Mouse (Mus musculus): ENCODE data around the gene Topbp1. TPM values are rescaled to one million over a fixed set of nuclear protein-coding genes. Genes with fewer than 3 reads are reported as not detected.

The Topbp1 gene
- polyA plus RNA-seq, 1 experiment from 2014 or later, result 74.1 TPM

DNA sequence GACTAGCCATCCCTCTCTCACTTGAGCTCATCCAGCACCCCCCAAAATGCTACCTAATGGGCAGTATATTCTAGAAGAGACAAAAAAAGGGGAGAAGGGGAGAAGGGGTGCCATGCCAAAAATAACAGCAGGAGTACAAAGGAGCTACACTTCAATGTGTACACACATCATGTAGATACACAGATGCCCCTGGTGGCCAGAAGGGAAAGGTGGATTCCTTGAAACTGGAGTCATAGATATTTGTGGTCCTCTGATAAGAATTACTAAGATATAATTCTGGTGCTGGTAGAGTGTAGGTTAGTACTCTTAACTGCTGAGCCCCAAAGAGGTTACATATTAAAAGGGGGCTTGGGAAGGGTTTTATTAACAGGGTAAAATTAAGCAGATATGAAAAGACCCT is 52.9 kb downstream of the Topbp1 start:
- no peaks in the 10 kb centered on the region for H3K9me3 ChIP-seq (replicated peaks)
- no peak overlapping the region for H3K4me3 ChIP-seq
- peak overlapping the region; percentile 1; the same call in 1 of the 2 replicates for H3K4me2 ChIP-seq
- peak; percentile 87 for ATAC-seq
- peaks cover 77% of the 10 kb centered on the region for H3K36me3 ChIP-seq
- peaks cover 40% of the 10 kb centered on the region for H3K4me1 ChIP-seq
- no peak overlapping the region for H3K9ac ChIP-seq
- no peaks in the 10 kb centered on the region for H3K27me3 ChIP-seq (replicated peaks)
- H3K27ac ChIP-seq, result peak overlapping the region; percentile 55; the same call in 1 of the 2 replicates

DNA sequence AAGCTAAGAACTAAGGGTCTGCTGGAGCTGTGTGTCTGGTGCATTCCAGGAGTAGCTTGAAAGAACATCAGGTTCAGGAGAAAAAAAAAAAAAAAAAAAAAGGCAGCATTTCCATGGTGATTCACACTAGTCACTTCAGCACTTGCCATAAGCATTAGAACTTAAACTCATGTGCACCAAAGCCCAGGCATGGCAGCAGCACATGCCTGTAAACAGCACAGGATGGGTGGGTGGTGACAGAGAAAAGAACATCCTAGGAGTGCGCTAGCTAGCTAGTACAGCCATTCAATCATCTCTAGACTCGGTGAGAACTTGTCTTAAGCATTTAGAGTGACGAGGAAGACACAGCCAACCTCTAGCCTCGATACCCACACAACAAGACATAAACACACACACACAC is 53.5 kb downstream of the Topbp1 start:
- H3K36me3 ChIP-seq, result peaks cover 80% of the 10 kb centered on the region
- ATAC-seq, result no peak
- H3K9ac ChIP-seq, result 0 out of 2 replicates have a peak overlapping the region, but pooled peaks have one; percentile 14
- H3K27ac ChIP-seq, result peak overlapping the region; percentile 55; the same call in 1 of the 2 replicates
- H3K4me3 ChIP-seq, result no peak overlapping the region
- peak overlapping the region; percentile 1; the same call in 1 of the 2 replicates for H3K4me2 ChIP-seq
- no peaks in the 10 kb centered on the region for H3K27me3 ChIP-seq (replicated peaks)
- WGBS (ENCODE audit: insufficient replicate concordance), result 81% methylated on average over 4 of the region's 4 CpGs
- H3K4me1 ChIP-seq, result peaks cover 47% of the 10 kb centered on the region
- H3K9me3 ChIP-seq (replicated peaks), result no peaks in the 10 kb centered on the region

DNA sequence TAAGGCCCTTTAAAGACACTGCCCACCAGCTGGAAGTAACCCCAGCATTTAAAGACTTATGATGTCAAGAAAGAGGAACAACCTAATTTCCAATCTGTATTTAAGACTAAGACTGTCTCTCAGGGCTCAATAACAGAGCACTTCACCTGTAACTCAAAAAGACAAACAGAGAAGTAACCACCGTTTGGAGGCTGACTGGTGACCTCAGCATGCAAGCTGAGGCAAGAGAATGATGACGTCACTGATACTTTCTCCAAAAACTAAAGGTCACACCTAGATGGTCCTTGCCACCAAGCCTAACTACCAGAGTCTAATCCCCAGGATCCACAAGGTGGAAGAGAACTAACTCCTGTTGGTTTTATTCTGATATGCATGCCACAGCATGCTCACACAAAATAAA is 55.6 kb downstream of the Topbp1 start:
- no peak overlapping the region for H3K27ac ChIP-seq
- H3K9me3 ChIP-seq (replicated peaks), result no peaks in the 10 kb centered on the region
- H3K9ac ChIP-seq, result no peak overlapping the region
- no peak for ATAC-seq
- no peaks in the 10 kb centered on the region for H3K27me3 ChIP-seq (replicated peaks)
- peaks cover 69% of the 10 kb centered on the region for H3K36me3 ChIP-seq
- 40% methylated on average over 2 of the region's 2 CpGs for WGBS (ENCODE audit: insufficient replicate concordance)
- no peak overlapping the region for H3K4me2 ChIP-seq
- no peak overlapping the region for H3K4me3 ChIP-seq
- peaks cover 48% of the 10 kb centered on the region for H3K4me1 ChIP-seq

DNA sequence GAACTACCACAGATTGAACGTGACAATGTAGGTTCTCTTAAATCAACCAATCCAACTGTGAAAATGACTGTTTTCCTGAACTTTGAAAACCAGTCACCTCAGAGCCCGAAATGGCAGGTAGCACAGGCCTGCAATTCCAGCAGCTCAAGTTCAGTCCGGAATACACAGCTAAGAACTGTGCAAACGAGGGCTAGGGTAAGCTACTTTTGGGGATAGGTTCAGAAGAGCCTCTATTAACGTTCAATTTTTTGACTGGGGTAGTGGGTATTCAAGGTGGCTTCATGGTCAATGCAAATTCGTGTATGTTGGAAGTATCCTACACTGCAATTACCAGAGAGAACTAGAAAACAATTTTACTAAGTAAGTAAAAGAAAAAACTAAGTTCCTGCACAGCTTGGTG is 58.1 kb downstream of the Topbp1 start:
- 50% methylated on average over 6 of the region's 6 CpGs for WGBS (ENCODE audit: insufficient replicate concordance)
- Histone ChIP-seq H3K9ac (peak overlapping the region; percentile 98), H3K9me3 (replicated peaks) (no peaks in the 10 kb centered on the region), H3K27ac (no peak overlapping the region), H3K4me2 (peak overlapping the region; percentile 95), H3K4me3 (peak overlapping the region; percentile 90), H3K4me1 (peaks cover 64% of the 10 kb centered on the region), H3K27me3 (replicated peaks) (no peaks in the 10 kb centered on the region), H3K36me3 (peaks cover 50% of the 10 kb centered on the region)
- no peak for ATAC-seq

DNA sequence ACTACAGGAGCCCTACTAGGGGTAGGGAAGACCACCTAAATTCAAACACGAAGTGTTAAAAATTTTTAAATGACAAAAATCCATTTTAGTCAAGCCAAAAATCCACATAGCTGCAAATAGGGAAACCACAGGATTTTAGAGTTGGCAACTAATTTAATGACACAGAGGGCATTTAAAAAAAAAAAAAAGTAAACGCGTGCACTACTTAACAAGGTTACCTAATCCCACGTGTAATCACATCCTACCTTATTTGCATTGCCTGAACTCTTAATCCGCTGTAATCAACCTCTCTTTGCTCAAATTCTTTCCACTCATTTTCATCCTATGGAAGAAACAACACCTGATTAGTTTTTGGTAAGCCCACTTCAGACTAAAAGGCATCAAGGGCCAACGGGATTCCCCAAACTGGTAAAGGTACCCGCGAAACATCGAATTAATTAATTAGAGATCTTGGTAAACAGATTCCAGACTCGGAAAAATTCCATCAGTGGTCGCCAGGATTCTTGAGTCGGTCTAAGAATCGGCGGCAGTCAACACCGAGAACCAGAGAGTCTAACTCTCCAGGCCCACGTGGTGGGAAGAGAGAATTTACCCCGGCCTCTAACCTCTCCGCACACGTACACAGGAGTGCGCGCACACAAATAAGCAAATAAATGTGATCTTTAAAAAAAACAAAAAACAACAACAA is 58.9 kb downstream of the Topbp1 start:
- Histone ChIP-seq H3K9ac (peak overlapping the region; percentile 98), H3K9me3 (replicated peaks) (no peaks in the 10 kb centered on the region), H3K4me1 (peaks cover 57% of the 10 kb centered on the region), H3K4me2 (peak overlapping the region; percentile 95), H3K4me3 (peak overlapping the region; percentile 90), H3K27ac (peak overlapping the region; percentile 97; the same call in 1 of the 2 replicates), H3K36me3 (peaks cover 43% of the 10 kb centered on the region), H3K27me3 (replicated peaks) (no peaks in the 10 kb centered on the region)
- ATAC-seq, result no peak
- WGBS (ENCODE audit: insufficient replicate concordance), result under 1% methylated on average over 21 of the region's 21 CpGs

DNA sequence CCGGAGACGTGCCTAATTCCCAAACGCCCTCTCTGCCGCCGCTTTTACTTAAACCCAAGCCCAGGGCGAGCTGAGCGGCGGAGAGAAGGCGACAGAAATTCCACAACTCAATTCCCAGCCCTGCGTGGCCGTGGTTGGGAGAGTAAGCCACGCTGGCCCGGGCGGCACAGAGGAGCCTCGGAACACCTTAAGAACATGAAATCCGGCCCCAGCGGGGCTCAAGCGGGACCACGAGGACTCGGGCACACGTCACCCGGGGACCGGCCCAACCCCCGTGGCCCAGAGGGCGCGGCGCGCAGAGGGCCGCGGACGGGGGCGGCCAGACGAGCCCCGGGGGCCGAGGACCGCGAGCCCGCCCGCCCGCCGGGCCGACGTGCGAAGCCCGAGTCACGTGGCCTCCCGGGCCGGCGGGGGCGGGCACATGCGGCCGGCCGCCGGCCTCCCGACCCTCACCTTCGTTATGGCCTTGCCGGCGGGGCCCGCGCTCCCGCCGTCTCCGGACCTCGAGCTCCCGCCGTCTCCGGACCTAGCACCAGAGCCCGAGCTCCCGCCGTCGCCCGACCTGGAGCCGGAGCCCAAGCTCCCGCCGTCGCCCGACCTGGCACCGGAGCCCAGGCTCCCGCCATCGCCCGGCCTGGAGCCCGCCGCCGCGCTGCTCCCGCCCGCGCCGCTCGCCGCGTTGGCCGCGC is 59.7 kb downstream of the Topbp1 start:
- peak overlapping the region; percentile 97 for H3K27ac ChIP-seq
- WGBS (ENCODE audit: insufficient replicate concordance), result under 1% methylated on average over 93 of the region's 94 CpGs
- no peaks in the 10 kb centered on the region for H3K9me3 ChIP-seq (replicated peaks)
- H3K9ac ChIP-seq, result peak overlapping the region; percentile 98
- H3K36me3 ChIP-seq, result peaks cover 39% of the 10 kb centered on the region
- H3K27me3 ChIP-seq (replicated peaks), result no peaks in the 10 kb centered on the region
- H3K4me1 ChIP-seq, result peaks cover 50% of the 10 kb centered on the region
- peak overlapping the region; percentile 90 for H3K4me3 ChIP-seq
- H3K4me2 ChIP-seq, result peak overlapping the region; percentile 95
- peak; percentile 44 for ATAC-seq

DNA sequence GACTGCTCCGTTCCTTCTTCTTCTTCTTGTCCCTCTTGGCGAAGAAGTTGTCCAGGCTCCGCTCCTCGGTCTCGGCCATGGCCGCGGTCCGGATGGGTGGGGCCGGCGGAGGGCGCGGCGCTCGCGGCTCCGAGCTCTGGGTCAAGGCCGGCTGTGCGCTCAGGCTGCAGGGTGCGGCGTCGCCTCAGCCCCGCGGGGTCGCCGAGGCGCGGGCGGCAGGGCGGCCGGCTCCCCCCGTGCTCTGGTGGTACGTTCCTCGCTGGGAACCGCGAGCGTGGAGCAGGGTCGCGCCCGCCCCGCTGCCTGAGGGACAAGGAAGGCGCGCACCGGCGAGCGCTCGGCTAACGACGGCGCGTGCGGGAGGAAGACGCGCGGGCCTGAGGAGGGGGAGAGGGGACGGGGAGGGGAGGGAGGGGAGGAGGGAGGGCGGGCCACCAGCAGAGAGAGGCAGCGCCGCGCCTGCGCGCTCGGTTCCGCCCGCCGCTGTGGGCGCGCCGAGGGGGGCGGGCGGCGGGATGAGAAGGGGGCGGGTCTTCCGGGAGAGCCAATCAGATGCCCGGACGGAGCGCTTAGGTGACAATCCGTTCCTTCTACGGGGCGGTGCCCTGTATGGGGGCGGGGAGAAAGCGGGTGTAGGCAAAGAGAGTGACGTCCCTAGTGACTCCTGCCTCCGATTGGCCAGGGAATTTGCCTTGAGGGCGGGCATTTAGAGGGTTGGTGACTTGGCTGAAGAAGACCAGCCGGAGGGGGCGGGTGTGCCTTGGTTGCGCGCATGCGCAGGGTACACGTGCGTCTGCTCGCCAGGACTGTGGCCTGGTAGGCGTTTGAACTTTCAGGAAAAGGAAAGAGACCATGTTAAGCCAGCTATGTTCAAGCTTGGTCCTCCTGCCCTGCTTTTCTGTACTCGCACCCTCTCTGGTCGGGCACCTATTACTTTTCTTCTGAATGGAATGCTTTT is 60.6 kb downstream of the Topbp1 start, which contains the start of gene Cdv3:
Cdv3 (minus strand) TSS at position 551 of the 958 bp plus-strand sequence.
- Histone ChIP-seq H3K27ac (peak within 1 kb of the TSS; percentile 97), H3K9me3 (replicated peaks) (no peaks in the 10 kb centered on the region), H3K36me3 (peaks cover 31% of the 10 kb centered on the region), H3K9ac (peak within 1 kb of the TSS; percentile 98), H3K4me3 (peak within 1 kb of the TSS; percentile 90), H3K4me1 (peaks cover 44% of the 10 kb centered on the region), H3K4me2 (peak within 1 kb of the TSS; percentile 95), H3K27me3 (replicated peaks) (no peaks in the 10 kb centered on the region)
- ATAC-seq, result peak; percentile 96
- whole genome bisulfite sequencing (ENCODE audit: insufficient replicate concordance), result 2% methylated on average over 90 of the region's 95 CpGs

DNA sequence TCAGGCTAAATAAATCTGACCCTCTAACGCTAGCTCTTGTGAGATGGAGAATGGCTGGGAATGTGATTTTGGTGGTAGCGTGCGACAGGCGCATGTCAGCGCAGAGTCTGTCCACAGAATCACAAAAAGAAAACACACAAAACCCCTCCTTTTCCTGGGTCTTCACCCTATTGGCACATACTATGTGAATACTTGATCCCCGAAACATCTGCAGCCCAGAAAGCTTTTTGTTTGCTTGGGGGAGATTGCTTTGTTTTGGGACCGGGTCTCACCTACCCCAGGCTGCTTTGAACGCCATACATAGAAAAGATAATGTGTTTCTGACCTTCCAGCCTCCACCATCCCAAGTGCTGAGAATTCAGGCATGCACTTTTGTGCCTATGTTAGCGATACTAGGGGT is 61.3 kb downstream of the Topbp1 start:
- peak overlapping the region; percentile 67 for H3K27ac ChIP-seq
- WGBS (ENCODE audit: insufficient replicate concordance), result 52% methylated on average over 9 of the region's 9 CpGs

DNA sequence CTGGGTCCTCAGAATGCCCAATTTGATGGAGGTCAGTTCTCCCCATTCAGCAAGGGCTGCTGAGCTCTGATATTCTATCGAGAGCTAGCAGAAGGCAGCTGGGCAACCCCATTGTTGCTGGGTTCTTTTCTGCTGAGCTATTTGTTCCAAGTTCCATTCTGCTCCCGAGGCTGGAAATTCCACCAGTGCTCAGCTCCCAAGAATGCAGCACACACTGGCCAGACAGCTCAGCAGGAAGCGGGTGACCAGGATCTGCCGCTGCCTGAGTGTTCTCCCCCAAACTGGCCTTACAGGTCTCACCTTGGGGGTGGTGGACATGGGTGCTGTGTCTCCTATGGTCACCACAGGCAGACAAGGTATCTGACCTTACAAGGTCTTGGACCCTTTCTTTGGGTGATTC is 64.9 kb downstream of the Topbp1 start:
- Histone ChIP-seq H3K4me2 (no peak overlapping the region), H3K4me3 (no peak overlapping the region), H3K36me3 (peaks cover 9% of the 10 kb centered on the region; the same call in 1 of the 2 replicates), H3K9ac (no peak overlapping the region), H3K9me3 (replicated peaks) (no peaks in the 10 kb centered on the region), H3K4me1 (peaks cover 23% of the 10 kb centered on the region), H3K27ac (no peak overlapping the region), H3K27me3 (replicated peaks) (no peaks in the 10 kb centered on the region)
- WGBS (ENCODE audit: insufficient replicate concordance), result 64% methylated on average over 4 of the region's 4 CpGs
- ATAC-seq, result no peak

More for the DNA sequence above, 61.3 kb downstream of the Topbp1 start:
- Histone ChIP-seq H3K9me3 (replicated peaks) (no peaks in the 10 kb centered on the region), H3K4me2 (peak overlapping the region; percentile 75), H3K27me3 (replicated peaks) (no peaks in the 10 kb centered on the region), H3K36me3 (peaks cover 28% of the 10 kb centered on the region), H3K9ac (peak overlapping the region; percentile 54), H3K4me1 (peaks cover 40% of the 10 kb centered on the region), H3K4me3 (peak overlapping the region; percentile 90)
- ATAC-seq, result no peak

DNA sequence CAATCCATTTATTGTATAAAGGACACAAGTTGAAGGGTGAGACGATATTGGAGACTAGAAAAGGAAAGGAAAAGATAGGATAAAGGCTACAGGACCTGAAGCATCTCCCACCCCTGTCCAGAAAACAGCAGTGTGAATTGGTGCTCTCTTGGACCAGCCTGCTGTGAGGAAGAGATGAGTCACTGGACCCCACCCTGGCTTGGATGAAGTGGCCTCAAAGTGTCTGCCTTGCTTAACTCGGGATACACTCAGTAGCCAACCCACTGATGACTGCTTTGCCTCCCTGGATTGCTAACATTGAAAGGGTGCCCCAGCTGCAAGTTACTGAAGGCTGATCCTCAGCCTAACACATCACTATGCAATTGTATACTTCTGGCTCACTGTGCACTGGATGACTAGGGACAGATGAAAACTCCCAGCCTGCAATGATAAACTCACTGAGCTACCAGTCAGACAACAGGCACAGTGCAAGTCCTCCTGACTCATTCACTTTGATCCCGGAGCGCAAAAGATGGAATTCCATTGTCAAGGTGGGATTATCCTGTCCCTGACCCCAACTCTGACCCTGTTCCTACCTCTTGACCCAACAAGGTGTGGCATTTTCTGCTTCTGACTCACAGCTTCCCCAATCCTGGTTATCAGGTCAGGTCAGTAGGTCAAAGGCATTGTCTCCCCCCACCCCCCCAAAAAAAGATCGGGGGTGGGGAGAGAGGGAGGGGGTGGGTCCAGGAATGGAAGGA is 67.4 kb downstream of the Topbp1 start:
- no peak overlapping the region for H3K4me3 ChIP-seq
- no peaks in the 10 kb centered on the region for H3K27me3 ChIP-seq (replicated peaks)
- H3K9ac ChIP-seq, result no peak overlapping the region
- H3K4me1 ChIP-seq, result peaks cover 8% of the 10 kb centered on the region
- no peak overlapping the region for H3K27ac ChIP-seq
- ATAC-seq, result no peak
- 54% methylated on average over 5 of the region's 5 CpGs for WGBS (ENCODE audit: insufficient replicate concordance)
- H3K9me3 ChIP-seq (replicated peaks), result no peaks in the 10 kb centered on the region
- H3K4me2 ChIP-seq, result no peak overlapping the region
- H3K36me3 ChIP-seq, result peaks cover 9% of the 10 kb centered on the region; the same call in 1 of the 2 replicates
